Mouse (Mus musculus) T-helper 1 cell (primary cell): Measurements from ENCODE around the gene Castor2.

ENCODE experiments used
- in situ Hi-C: fragments of 300-600 bp; cut with MboI, MseI; formaldehyde crosslinking; loops from one replicate; pipeline ENCODE4 v1.15.1; 2025; ENCODE audit warnings: high pct_unique_total_duplicates

Castor2 gene

DNA sequence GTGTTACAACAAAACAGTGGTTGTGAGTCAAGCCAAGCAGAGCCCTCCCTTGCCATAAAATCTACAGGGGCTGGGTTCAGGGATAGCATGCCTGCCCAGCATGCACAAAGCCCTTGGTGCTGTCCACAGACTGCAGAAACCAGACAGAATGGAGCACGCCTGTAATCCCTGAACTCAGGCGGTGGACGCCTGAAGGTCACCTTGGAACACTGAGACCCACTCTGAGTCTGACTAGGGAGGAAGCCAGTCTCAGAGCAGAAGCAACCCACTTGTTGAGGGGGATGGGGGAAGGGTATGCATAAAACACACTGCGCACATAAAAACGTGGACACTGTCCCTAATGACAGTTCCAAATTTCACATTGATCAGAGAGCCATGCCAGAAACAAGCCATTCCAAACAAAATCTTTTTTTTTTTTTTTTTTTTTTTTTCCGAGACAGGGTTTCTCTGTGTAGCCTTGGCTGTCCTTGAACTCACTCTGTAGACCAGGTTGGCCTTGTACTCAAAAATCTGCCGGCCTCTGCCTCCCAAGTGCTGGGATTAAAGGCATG is 56.5 kb downstream of the Castor2 start:
- in situ Hi-C loops, result loop anchor here (10.0 kb wide), 1 partner anchor 1191 kb away; no protein-coding TSS in a partner anchor

DNA sequence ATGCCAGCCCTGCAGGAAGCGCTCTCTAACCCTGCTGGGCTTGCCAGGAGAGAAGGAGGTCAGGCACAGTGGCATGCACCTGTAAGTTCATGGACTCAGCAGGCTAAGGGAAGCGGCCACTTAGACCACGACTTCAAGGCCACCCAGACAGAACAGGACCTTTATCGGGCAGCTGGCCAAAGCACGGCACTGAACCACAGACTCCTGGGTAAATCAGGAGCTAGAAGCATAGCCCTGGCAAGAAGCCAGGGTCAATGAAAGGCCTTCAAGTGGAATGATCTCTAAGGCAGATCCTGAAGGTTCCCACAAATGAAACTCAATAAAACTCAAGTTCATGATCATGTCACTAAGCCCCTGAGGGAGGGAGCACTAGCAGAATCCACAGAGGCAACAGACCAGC is 65.2 kb downstream of the Castor2 start:
- in situ Hi-C loops, result no loop called here

DNA sequence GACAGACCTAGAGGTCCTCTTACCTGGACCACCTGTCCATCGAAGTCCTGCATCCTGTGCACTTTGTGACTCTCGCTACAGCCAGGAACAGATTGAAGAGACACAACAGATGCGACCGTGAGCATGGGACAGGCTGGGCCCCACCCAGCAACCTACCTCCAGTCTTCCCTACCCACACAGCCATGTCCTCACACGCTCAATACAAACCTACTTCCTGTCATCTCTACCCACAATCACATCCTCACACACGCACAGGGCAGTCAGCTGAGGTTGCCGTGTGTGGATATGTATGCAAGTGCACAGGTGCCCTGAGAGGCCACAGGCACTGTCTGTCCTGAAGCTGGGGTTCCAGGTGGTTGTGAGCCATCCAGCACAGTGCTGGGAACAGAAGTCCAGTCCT is 67.1 kb downstream of the Castor2 start:
- in situ Hi-C loops, result no loop called here

DNA sequence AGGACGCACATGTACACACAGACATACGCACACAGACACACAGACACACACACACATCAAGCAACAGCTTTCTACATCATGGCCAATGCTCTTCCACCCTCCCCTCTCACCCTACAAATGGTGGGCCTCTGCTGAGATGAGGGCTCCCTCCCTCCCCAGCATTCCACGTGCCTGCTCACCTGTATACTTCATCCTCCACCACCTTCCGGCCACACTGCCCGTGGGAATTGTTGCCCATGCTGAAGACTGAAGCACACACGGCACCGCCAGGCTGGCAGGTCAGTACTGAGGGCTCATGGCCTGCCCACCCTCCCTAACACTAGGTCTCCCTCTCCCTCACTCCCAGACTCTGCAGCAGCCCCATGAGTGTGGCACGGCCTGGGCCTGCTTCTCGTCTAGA is 68.5 kb downstream of the Castor2 start:
- in situ Hi-C loops, result no loop called here

DNA sequence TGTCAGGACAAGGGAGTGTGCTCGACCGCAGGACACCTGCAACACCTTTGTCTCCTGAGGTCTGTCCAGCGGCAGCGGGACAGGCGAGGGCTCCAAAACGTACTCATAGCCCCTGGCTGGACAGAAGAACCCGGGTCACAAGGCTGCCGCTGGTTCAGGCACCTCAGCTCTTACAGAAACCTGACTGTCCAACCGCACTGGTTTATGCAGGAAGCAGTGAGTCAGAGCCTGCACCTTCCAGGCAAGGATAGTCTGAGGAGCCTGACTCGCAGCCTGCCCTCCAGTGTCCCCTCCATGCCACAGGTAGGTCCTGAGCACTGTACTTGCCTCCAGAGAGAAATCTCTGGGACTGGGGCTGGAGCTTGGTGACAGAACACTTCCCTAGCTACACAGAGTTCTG is 69.7 kb downstream of the Castor2 start:
- in situ Hi-C loops, result no loop called here

DNA sequence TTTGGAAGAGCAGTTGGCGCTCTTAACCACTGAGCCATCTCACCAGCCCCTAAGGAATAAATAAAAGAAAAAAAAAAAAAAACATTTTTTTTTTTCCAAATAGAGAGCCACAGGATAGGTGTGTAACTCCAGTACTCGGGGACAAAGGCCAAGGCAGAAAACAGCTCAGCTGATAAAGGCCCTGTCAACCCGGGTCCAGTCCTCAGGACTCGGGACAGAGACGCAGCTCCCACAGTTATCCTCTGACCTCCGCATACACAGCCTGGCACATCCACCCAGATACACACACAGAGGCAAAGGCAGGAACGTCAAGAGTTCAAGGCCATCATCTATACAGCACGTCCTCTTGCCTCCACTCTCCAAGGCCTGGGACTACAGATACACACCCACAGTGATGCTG is 70.7 kb downstream of the Castor2 start:
- in situ Hi-C loops, result no loop called here

DNA sequence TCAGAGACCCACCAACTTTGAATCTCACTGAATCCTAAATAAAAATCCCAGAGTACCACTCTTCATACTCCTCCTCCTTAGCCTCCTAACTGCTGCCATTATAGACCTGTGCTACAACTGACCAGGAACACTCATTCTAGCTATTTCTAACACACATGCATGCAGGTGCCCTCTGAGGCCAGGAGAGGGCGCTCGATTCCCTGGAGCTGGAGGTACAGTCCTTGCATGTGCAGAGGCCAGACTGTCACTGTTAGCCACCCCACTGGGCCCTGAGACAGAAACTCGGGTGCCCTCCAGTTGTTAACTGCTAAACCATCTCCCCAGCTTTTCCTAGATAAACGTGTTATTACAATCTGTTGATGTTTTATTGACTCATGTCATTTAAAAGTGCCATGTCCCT is 73.7 kb downstream of the Castor2 start:
- in situ Hi-C loops, result no loop called here

DNA sequence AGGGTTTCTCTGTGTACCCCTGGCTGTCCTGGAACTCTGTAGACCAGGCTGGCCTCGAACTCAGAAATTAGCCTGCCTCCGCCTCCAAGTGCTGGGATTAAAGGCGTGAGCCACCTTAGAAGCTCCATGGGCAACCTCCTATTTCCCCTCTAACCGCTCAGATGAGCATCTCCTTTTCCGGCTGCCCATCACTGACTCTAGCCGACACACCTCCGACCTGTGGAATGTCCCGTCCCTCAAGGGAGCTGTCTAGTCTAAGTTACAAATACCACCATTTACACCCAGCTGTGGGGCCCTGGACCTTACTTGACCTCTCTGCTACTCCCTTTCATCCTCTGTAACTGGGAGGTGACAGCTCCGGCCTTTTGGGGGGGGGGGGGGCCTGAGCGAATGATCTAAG is 76.2 kb downstream of the Castor2 start:
- in situ Hi-C loops, result no loop called here

DNA sequence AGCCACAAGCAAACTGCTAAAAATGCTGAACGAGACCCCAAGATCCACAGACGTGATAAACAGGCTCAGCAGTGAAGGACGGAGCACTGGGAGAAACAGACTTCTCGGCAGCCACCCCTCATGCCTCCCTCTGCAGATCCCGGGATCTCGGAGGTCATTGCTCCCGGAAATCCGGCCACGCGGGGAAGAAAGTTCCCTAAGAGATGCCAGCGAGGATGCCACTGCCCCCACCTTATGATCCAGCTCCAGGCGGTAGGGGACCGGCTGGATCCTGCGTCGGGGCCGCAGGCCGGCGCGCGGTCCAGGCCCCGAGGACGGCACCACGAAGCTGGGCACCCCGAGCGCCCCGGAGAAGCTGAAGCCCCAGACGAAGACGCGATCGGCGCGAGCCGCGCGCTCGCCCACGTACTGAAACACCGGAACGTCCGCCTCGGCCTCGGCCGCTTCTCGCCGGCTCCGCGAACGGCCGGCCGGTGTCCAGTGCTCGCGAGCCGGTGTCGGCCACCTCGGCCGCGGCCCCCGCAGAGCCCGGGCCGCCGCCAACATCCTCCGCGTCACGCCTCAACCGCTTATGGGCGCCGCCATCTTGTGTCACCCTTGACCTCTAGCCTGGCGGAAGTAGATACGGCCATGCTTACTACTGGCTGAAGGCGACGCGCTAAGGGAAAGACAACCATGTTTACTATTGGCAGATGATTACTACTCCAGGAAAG is 76.8 kb downstream of the Castor2 start, which contains the start of gene Rcc1l:
Gene Rcc1l (minus strand): TSS at position 606 of the 713 bp plus-strand sequence.
- in situ Hi-C loops, result no loop called here

DNA sequence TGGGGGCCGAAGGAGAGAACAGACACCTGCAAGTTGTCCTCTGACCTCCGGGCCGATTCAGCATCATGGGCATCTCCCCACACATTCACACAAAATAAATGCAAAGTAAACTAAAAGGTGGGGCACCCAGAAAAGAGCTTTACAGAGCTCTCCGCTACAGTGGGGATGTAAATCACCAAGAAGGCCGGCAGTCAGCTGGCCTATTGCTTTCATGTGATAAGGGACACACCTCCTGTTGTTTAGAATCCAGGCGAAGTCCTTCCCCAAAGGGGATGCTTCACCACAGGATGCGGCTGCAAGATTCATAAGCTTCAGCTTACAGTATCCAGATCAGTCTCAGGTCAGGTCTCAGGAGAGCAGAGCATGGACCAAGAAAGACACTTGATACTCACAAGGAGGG is 79.0 kb downstream of the Castor2 start:
- in situ Hi-C loops, result no loop called here

DNA sequence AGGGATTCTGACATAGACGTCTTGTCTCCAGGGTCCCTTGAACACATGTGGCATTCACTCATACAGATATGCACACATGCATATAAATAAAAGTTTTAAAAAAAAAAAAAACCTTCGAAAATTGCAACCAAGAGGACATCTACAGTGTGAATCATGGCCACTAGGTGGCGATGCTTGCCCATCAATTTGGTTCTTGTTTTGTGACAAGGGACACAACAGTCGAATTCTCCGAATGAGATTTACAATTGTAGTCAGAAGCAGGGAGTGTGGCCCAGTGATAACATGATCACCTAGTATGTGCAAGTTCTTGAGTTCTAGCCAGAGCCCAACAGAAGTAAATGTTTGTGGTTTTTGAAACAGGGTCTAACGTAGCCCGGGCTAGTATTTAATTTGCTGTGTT is 80.4 kb downstream of the Castor2 start:
- in situ Hi-C loops, result no loop called here

DNA sequence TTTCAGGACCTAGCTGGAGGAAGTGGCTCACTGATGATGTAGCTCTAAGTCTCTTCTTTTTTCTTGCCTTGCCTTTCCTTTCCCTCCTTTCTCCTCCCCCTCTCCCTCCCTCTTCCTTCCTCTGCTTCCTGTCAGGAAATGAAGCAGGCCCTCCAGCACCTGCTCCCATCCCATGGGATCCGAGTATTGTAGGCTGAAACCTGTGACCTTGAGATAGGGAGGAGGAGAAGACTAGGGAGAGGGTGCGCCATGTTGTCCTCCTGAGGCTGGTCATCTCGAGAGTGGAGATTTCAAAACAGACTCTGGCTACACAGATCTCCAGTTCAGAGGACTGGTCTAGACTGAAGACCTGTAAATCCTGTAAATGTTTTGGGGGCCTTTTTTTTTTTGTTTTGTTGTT is 82.7 kb downstream of the Castor2 start:
- in situ Hi-C loops, result no loop called here

DNA sequence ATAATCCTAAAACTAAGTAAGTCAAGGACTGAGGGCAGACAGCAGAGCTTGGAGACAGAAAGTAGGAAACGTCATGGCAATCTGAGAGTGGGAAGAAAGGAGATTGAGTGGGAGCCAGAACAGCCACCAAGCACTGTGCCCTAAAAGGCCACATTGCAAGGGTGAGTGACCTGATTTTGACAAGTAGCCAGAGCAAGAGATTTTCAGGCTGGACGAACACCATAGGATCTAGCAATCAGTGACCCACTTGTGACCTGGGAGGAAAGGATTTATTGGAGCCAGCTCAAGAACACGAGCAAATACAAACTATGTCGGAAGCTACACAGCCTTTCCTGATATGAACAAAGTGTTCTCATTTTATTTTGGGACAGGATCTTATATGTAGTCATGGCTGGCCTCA is 83.2 kb downstream of the Castor2 start:
- in situ Hi-C loops, result no loop called here

DNA sequence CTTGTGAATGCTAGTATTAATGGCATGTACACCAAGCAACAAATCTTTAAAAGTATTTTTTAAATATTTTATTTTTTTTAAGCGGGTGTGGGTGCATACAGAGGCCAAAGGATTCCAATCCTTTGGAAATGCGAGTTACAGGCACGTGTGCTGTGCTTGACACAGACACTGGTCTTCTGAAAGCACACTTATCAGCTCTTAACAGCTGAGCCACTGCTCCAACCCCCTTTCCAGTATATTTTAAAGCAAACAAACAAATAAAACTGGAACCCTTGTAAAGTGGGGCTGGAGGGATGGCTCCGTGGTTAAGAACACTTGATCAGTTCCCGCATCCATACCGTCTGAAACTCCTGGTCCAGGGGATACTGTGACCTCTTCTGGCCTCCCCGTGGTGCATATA is 83.7 kb downstream of the Castor2 start:
- in situ Hi-C loops, result no loop called here

DNA sequence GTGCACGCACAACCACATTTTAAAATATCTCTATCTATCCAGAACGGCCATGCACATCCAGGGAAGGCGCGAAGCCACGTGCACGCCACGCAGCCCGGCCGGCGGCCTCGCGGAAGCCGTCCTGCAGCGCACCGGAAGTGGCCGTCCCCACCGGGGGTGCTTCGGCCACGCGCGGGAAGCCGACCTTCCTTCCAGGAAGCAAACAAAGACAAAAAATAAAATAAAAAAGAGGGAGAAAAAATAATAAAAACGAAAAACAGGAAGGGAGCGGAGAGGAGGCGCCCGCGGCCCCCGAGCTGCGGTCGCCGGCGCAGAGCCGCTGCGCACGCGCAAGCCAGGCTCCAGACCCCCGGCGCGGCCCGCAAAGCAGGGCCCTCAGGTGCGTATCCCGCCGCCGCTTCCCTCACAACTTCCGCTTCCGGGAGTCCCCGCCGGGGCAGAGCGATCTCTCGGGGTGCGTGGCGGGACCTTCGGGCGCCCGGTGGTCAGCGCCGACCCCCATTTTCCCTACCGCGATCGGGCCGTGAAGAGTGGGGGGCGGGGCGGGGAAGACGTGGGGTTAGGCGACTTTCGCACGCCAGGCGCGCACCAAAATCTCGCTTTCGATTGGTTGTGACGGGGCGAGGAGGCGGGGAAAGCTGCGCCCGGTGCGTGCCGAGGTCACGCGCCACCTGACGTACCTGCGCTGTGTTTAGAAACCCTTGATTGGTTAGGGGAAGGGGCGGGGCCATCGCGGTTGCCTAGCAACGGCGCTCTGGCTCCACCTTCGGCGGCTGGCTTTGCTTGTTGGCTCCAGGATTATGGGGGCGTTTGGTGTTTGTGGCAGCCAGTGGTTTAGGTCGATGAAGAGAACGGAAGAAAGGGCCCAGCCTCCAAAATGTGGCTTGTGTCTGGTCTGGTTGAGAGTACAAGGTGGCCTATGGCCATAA is 84.6 kb downstream of the Castor2 start, which contains the start of gene Gtf2ird2:
Gene Gtf2ird2 (plus strand): TSS at position 140 of the 929 bp plus-strand sequence.
- in situ Hi-C loops, result no loop called here

DNA sequence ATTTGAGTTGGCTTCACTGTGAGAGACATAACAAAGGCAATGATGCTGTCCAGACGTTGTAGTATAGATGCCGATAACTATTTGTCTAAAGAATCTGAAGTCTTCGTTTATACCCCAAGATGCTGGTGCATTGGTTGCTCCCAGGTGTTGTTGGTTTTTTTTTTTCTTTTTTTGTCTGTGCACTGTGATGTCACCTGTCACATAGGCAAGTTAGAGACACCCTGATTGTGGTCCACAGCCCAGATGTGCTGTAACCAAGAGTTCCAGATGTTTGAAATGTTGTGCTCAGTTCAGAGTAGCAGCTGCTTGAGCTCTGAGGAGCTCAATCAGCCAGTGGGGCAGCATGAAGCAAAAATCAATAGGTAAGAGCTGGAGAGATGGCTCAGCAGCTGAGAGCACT is 86.5 kb downstream of the Castor2 start:
- in situ Hi-C loops, result loop anchor here (5.0 kb wide), 2 partner anchors 36 to 156 kb away; no protein-coding TSS in a partner anchor

DNA sequence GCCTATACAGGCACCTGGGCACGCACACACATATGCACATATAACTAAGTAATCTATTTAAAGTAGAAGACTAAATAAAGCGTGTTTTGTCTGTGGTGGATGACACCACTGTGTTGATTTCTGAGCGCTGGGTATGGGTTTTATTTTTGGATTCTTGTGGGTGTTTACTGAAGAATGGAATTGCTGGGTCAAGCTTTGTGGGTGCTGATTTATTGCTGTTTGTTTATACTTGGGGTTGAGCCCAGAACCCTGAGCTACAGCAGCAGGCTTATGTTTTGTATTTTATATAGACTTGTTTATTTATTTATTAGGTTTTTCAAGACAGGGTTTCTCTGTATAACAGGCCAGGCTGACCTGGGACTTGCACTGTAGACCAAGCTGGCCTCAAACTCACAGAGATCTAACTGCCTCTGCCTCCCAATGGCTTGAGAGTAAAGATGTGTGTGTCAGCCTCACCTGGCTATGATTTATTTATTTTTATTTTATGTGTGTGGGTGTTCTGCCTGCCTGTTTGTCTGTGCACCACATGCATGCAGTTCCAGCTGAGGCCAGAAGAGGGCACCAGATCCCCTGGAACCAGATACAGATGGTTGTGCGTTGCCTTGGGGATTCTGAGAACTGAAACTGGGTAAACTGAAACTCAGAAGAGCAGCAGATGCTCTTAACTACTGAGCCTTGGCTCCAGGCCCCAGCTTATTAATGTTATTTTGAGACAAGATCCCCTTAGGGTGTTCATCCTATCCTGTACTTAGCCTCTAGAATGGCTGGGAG is 87.6 kb downstream of the Castor2 start:
- in situ Hi-C loops, result loop anchor here (5.0 kb wide), 2 partner anchors 35 to 155 kb away; no protein-coding TSS in a partner anchor

DNA sequence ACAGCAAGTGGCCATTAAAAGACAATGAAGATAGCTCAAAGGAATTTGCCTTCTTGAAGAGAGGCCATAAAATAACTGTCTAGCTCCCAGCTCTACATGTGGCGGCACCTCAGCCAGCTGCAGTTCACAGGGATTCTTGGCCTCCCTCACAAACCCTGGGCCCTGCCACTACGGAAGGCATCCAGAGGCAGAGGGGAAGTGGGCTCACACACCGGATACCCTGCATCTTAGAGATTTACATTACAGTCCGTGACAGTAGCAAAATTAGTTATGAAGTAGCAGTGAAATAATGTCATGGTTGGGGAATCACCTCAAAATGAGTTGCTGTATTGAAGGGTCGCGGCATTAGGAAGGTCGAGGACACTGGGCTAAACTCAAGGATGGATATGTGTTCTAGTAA is 89.1 kb downstream of the Castor2 start:
- in situ Hi-C loops, result loop anchor here (5.0 kb wide), 2 partner anchors 34 to 154 kb away; no protein-coding TSS in a partner anchor

DNA sequence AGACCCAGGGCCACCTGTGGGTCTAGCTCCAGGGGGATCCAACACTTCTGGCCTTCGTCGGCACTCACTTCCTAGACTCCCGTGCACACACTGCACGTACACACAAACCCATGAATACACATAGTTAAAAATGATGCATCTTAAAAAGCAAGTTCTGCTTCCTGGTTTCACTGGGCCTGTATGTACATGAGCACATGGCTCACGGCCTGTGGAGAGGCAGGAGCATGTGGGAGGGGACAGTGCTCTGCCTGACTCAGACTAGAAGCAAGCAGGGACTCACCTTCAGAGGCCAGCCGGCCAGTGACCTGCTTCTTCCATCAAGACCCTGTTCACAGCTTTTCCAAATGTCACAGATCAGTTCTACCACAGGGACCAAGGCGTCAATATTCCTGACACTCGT is 94.2 kb downstream of the Castor2 start:
- in situ Hi-C loops, result loop anchor here (5.0 kb wide), 1 partner anchor 289 kb away; no protein-coding TSS in a partner anchor
